Mouse (Mus musculus) cortical plate, adult 2 months (tissue): ENCODE data around the gene Arap2. TPM values are rescaled to one million over a fixed set of nuclear protein-coding genes. Genes with fewer than 3 reads are reported as not detected.

Experiments used
- H3K27ac ChIP-seq: fragments of 200-500 bp; 2 replicates; pipeline ENCODE4 v1.5.1; 2012; ENCODE audit warnings: low read length, control low read depth, inconsistent platforms; ENCODE audit not compliant: insufficient read depth
- H3K4me1 ChIP-seq: fragments of 200-500 bp; 2 replicates; pipeline ENCODE4 v1.6.1; 2011; ENCODE audit warnings: low read length; ENCODE audit not compliant: control insufficient read depth, insufficient read depth
- H3K4me3 ChIP-seq: fragments of 200-500 bp; 2 replicates; pipeline ENCODE4 v1.5.1; 2011; ENCODE audit warnings: mild to moderate bottlenecking, low read length, control low read depth; ENCODE audit not compliant: insufficient read depth
- CTCF ChIP-seq: fragments of 200-500 bp; IDR thresholded peaks from 2 replicates; pipeline ENCODE4 v1.5.1; 2011; ENCODE audit warnings: mild to moderate bottlenecking, control low read depth, low read length; ENCODE audit not compliant: insufficient read depth; ENCODE audit errors: extremely low read depth
- POLR2A ChIP-seq: fragments of 200-500 bp; IDR thresholded peaks from 2 replicates; pipeline ENCODE4 v1.6.1; 2011; ENCODE audit warnings: mild to moderate bottlenecking, low read length, control low read depth; ENCODE audit not compliant: insufficient read depth; ENCODE audit errors: extremely low read depth
- polyA plus RNA-seq: library from polyadenylated mRNA; depleted of rRNA; stranded (reverse); fragments of >200 nt; gene quantifications from 2 replicates; pipeline ENCODE4 v1.2.3, GENCODE M21; 2012; rRNA removed

Arap2 gene
- polyA plus RNA-seq, 1 experiment: 48.1 TPM

GRCm38 (mm10) chr5:62581699-62582098 is 184.3 kb downstream of the Arap2 start:
- no peak overlapping the region for H3K4me3 ChIP-seq
- TF ChIP-seq POLR2A (no peak), CTCF (no peak)
- no peaks in the 10 kb centered on the region for H3K4me1 ChIP-seq
- H3K27ac ChIP-seq: no peak overlapping the region

GRCm38 (mm10) chr5:62574336-62574844 is 191.6 kb downstream of the Arap2 start:
- TF ChIP-seq POLR2A (no peak), CTCF (no peak)
- H3K4me3 ChIP-seq: no peak overlapping the region
- H3K27ac ChIP-seq: no peak overlapping the region
- H3K4me1 ChIP-seq: no peaks in the 10 kb centered on the region

Other genes with a start within 250 kb of the Arap2 start
- gene Dthd1, start 47.7 kb upstream of the Arap2 start, polyA plus RNA-seq: 0.04 and 0.08 TPM in 2 replicates